Mouse (Mus musculus) lung, postnatal 36 days (tissue): ENCODE results near the gene Methig1.
A peak's percentile ranks its signal among the peaks of the same experiment; 100 is the strongest.
"Not testable (repeated sequence)": the region's sequence is repeated elsewhere in the genome, so short reads cannot be mapped to it uniquely, and the experiment has no call there.

Experiments used
- DNase-seq: peaks from one replicate; pipeline ENCODE4 v3.0.0; 2022; ENCODE audit warnings: mixed read lengths

The Methig1 gene

DNA sequence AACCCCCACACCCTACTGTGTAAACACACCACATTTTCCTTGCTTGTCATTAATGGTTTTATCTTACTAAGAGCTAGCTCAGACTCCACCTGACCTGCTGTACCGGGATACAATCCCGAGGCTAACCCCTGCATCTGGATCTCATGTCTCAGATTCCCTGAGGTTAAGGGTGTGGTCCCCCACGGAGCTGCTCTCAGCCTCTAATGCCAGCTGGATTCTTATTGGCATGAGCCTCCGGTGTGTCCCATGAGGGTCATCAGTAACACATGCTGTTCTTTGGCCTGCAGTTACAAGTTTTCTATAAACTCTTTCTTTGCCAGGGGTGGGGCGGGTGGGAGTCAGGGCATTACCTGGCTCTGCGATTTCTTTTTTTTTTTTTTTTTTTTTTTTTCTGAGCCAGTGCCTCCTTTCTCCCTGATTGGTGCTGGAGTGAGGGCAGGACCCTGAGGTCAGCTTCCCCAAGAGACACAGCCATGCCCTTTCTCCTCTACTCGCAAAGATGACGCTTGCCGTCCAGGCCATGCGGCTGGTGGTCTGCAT lies at the start of gene Methig1, which contains the start of gene Mettl7a2:
Gene Methig1, plus strand, starts transcription at position 439 of the 540 bp plus-strand sequence.
Gene Mettl7a2, plus strand, starts transcription at position 490 of the 540 bp plus-strand sequence.
- DNase-seq = no peak

GRCm38 (mm10) chr15:100303428-100304018 lies 49.4 kb upstream of the Methig1 start:
- no peak for DNase-seq

DNA sequence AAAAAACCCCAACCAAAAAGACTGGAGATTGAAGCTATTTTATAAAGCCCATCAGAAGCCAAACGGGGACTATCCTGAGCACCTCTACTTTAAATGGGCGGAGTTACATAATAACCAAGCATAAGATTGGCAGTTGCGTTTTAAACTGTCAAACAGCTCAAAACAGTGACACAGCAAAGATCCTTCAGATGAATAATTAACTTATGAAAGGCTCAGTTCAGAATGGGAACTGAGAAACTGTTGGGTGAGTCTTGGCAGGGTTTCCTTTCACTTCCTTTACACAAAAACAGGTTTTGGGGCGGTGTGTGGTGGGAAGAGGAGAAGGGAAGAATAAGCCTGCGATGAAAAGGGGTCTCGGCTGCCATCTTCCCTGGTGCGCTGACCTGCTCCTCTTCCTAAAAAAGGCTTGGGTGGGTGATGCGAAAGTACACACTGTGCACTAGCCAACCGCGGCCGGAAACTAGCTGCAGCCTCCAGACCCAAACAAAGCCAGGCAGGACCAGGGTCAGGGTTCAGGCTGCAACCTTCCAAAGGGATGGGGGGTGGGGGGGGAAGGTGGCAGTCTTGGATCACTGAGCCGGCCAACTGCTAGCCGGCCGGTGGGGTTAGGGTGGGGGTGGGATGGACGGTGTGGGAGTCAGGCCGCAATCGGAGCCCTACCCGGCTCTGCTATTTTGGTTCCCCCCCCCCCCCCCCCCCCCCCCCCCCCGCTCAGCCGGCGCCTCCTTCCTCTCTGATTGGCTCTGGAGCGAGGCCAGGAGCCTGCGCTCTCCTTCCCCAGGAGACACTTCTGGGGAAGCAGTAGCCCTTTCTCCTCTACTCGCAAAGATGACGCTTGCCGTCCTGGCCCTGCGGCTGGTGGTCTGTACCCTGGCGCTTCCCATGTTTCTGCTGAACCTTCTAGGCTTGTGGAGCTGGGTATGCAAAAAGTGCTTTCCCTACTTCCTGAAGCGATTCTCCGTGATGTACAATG lies 48.6 kb upstream of the Methig1 start, which contains the start of gene Mettl7a1:
Gene Mettl7a1, plus strand, starts transcription at position 122 of the 973 bp plus-strand sequence.
- peak; percentile 90 for DNase-seq

- no peak for DNase-seq
These were observed 46.7 kb upstream of the Methig1 start for GRCm38 (mm10) chr15:100306201-100306600.

- DNase-seq = peak; percentile 84
These were observed 45.4 kb upstream of the Methig1 start for GRCm38 (mm10) chr15:100307438-100308096.

GRCm38 (mm10) chr15:100312346-100312745 lies 40.6 kb upstream of the Methig1 start:
- DNase-seq = no peak

- no peak for DNase-seq
These were observed 38.4 kb upstream of the Methig1 start for GRCm38 (mm10) chr15:100314448-100315145.

DNA sequence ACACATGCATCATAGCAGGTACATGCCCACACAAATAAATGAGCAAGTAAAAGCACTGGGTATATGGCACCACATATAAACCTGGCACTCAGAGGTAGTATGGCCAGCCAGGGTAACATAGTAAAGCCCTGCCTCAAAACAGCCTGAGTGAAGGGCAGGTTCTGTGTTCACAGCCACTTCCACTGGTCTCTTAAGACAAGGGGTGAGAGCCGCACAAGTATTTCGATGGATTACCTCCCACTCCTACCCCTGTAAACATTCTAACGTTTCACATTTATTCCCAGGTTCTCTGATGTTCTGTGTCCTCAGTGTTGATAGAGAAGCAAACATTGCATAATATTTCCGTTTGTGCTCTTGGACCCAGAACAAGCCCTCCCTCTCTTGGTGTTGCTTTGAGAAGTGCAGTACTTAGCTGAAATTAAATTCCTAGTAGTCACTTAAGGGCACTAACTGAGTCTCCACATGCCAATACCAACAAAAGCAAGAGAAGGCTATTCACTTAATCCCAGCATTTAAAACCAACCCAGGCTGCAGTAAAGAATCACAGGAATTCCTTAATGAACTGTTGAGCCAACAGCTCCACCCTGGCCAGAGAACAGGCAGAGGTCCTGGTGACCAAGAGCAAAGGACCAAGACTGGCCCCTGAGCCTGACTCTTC lies 34.8 kb upstream of the Methig1 start:
- peak; percentile 89 for DNase-seq

GRCm38 (mm10) chr15:100319884-100320283 lies 33.1 kb upstream of the Methig1 start:
- no peak for DNase-seq

GRCm38 (mm10) chr15:100320295-100320905 lies 32.5 kb upstream of the Methig1 start:
- peak; percentile 76 for DNase-seq

DNA sequence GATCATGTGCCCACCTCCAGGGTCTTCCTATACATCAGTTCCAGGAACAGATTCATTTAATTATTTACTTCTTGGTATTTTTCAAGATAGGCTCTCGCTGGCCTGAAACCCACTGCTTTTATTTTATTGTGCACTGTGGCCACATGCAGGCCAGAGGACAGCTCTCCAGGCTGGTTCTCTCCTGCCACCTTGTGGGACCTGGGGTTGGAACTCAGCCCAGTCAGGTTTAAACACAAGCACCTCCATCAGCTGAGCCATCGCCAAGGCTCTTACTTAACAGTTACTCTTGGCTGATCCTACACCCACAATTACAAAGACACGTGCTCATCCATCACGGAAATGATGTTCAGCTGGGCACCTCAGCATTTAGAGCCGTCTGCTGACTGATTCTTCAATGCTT lies 31.8 kb upstream of the Methig1 start:
- DNase-seq = peak; percentile 91

DNA sequence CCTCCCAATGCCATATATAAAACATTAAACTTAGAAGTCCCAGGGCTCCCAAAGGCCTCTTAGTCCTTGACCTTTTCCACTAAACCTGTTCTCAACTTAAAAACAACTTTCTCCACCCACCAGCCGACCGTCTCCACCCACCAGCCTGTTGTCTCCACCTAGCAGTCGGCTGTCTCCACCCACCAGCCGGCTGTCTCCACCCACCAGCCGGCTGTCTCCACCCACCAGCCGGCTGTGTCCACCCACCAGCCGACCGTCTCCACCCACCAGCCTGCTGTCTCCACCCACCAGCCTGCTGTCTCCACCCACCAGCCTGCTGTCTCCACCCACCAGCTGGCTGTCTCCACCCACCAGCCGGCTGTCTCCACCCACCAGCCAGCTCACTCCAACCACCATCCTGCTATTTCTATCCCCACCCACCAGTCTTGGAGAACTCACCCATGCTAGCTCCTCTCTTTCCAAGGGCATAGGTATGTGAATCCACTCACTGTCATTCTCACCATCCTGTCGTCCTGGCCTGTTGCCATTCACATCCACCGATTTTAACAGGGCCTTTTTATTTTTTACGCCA lies 28.8 kb upstream of the Methig1 start:
- DNase-seq = no peak

DNA sequence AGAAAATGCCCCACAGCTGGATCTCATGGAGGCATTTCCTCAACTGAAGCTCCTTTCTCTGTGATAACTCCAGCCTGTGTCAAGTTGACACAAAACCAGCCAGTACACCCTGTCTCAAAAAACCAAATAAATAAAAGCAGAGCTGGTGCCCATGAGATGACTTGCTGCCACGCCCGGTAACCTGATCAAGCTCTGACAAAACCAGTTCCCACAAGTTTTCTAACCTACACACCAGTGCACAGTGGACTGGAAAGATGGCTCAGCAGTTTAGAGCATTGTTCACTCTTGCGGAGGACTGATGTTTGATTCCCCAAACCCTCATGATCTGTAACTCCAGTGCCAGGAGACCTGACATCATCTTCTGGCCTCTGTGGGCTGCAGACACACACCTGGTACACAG lies 27.7 kb upstream of the Methig1 start:
- no peak for DNase-seq

- DNase-seq = not testable (repeated sequence)
These were observed 24.9 kb upstream of the Methig1 start for GRCm38 (mm10) chr15:100328089-100328488.

- DNase-seq = not testable (repeated sequence)
These were observed 23.6 kb upstream of the Methig1 start for GRCm38 (mm10) chr15:100329336-100329735.

DNA sequence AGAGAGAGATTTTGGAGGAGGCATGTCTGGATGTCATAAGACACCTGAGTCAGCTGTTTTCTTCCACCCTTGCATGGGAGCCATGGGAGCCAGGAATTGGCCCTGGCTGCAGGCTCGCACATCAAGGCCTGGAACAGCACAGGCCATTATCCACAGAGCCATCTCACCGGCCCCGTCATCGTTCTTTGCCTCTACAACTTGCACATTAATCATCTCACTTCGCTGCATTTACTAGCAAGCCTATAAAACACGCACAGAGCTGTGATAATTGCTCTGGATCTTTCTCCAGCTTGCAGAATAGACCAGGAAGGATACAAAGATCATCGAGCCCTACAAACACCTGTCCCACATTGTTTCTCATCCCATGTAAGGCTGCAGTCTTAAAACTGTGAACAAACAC lies 22.2 kb upstream of the Methig1 start:
- DNase-seq = no peak

DNA sequence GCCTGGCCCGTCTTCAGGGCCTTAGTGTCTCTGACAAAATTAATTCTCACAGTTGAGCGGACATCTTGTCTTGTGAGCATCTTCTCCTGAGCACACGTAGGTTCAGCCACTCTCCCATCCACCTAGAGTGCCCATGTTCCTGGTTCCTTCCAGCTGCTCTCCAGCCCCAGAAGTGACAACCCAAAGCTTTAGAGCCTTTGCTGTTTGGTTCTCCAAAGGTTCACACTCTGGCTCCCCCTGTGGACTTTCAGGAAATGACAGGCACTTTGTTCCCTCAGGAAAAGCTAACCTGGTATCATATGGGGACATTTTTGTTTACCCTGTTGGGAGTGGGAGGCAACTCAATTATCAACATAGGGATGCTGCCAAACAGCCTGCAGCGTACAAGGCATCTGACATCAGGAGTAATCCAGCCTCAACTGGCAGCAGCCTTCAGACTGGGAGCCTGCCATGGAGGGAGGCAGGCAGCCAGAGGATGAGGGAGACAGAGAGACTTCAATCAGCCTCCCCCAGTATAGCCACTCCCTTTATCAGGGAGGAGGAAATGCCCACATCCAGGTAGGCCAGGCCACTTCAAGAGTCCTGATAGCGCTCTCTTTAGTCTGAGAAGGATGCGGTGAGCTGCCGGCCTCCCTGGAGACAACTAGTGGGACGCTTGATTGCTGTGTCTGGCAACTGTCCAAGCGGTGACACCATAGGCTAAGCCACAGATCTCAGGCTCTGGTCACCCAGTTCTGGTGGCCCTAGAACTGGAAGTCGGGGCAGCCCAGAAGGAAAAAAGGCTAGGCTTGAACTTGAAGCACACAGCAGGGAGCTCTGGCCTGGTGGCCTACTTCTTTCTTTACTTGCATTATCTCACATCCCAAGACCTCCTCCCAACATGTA lies 20.6 kb upstream of the Methig1 start:
- not testable (repeated sequence) for DNase-seq

GRCm38 (mm10) chr15:100334629-100335028 lies 18.3 kb upstream of the Methig1 start, which contains the start of gene Mettl7a3:
TSS of gene Mettl7a3 (plus strand) at chr15:100334929.
- DNase-seq = no peak

GRCm38 (mm10) chr15:100337328-100337727 lies 15.6 kb upstream of the Methig1 start:
- DNase-seq = not testable (repeated sequence)

GRCm38 (mm10) chr15:100337847-100338246 lies 15.1 kb upstream of the Methig1 start:
- DNase-seq = peak; percentile 92
